Mouse (Mus musculus) ES-E14 (cell line): ENCODE data around the gene Sdhb.

Source experiments
- CHD2 ChIP-seq: IDR thresholded peaks from 2 replicates; pipeline ENCODE4 v1.6.1; 2014; ENCODE audit warnings: mild to moderate bottlenecking, low read depth, low read length, inconsistent platforms
- HCFC1 ChIP-seq: IDR thresholded peaks from 2 replicates; pipeline ENCODE4 v1.6.1; 2012; ENCODE audit warnings: low read length, inconsistent platforms, borderline replicate concordance; ENCODE audit not compliant: insufficient read depth
- MAFK ChIP-seq: IDR thresholded peaks from 2 replicates; pipeline ENCODE4 v1.6.1; 2014; ENCODE audit warnings: mild to moderate bottlenecking, low read depth, low read length, inconsistent platforms; ENCODE audit not compliant: insufficient read depth
- ZC3H11A ChIP-seq: IDR thresholded peaks from 2 replicates; pipeline ENCODE4 v1.6.1; 2012; ENCODE audit warnings: low read depth, mild to moderate bottlenecking, inconsistent platforms, low read length, borderline replicate concordance

- no peak for TF ChIP-seq MAFK
- no peak for TF ChIP-seq HCFC1
- no peak for TF ChIP-seq CHD2
- no peak for TF ChIP-seq ZC3H11A
Measured at GRCm38 (mm10) chr4:140911416-140911815, 49.6 kb upstream of the Sdhb start.
